Mouse (Mus musculus) small intestine, adult 2 months (tissue): ENCODE measurements at regions not wholly inside any gene's neighbourhood (a gene's known extent, or its start where the extent isn't known, plus 50 kb on each side); places are given as distances from the start of the nearest gene placed in this dataset.

Experiments used
- CTCF ChIP-seq: fragments of 200-500 bp; IDR thresholded peaks from 2 replicates; pipeline ENCODE4 v1.5.1; 2012; ENCODE audit warnings: low read depth, mild to moderate bottlenecking, control low read depth, inconsistent platforms, low read length, moderate library complexity, mixed read lengths; ENCODE audit not compliant: insufficient replicate concordance, insufficient read length; ENCODE audit errors: extremely low read depth
- POLR2A ChIP-seq: fragments of 200-500 bp; IDR thresholded peaks from 2 replicates; pipeline ENCODE4 v1.6.1; 2012; ENCODE audit warnings: low read depth, mild to moderate bottlenecking, control low read depth, inconsistent platforms, low read length, moderate library complexity

DNA sequence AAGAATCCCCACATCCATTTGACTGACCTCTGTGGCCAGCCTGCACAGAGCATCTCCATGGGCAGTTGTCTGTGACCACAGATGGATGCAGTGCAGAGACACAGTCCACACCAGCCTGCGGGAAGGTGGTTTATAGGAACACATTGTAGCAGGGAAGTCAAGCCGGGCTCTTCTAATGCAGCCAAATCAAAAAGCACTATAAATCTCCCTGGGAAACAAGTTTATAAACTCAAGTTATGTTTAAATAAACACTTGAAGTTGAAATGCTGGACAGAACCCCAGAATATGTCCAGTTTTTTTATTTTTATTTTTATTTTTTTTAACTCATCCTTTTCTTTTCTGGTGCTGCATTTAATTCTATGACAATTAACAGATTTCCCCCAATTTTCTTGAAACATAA is 182.1 kb upstream of the Gm765 start:
- TF ChIP-seq POLR2A (no peak), CTCF (no peak)
